Mouse (Mus musculus) pancreas, adult 10 weeks (tissue): ENCODE measurements around the gene Cd209f. TPM values are rescaled to one million over a fixed set of nuclear protein-coding genes. Genes with fewer than 3 reads are reported as not detected.

Source experiments
- polyA plus RNA-seq: library from polyadenylated mRNA; stranded (reverse); fragments of 350-450 nt; fragmentation: Illumina TruSeq; extraction: RNeasy Lipid Tissue Mini Kit (QIAGEN cat#74804); gene quantifications from one replicate; pipeline ENCODE4 v1.2.3, GENCODE M21; 2015; ENCODE audit warnings: low read depth, low replicate concordance; ENCODE audit not compliant: insufficient read depth

Gene Cd209f
- 7.1 TPM for polyA plus RNA-seq

GRCm38 (mm10) chr8:4105735-4106134 lies at the start of gene Cd209f:
Cd209f (minus strand) TSS chr8:4105835.

DNA sequence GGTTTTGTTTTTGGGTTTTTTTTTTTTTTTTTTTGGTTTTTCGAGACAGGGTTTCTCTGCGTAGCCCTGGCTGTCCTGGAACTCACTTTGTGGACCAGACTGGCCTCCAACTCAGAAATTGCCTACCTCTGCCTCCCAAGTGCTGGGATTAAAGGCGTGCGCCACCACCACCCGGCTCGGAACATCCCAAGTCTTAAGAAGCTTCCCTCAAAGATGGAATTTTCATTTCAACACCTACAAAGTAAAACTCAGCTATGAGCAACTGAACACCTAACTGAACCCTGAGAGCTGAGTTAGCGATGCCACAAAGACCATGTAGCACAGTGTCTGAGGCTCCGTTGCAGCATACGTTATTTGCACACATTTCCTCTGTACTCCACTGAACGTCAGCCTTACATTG lies 28.2 kb upstream of the Cd209f start, which contains the start of gene Cd209g:
Cd209g (plus strand) TSS at position 301 of the 400 bp plus-strand sequence.

Other genes with a start within 250 kb of the Cd209f start
- not detected for gene Cd209d, start 227.3 kb downstream of the Cd209f start, polyA plus RNA-seq
- 0.42 TPM for gene Cd209b, start 179.0 kb downstream of the Cd209f start, polyA plus RNA-seq
- gene Cd209c, start 151.1 kb downstream of the Cd209f start, polyA plus RNA-seq: not detected
- gene Cd209g, start 28.3 kb upstream of the Cd209f start, polyA plus RNA-seq: 3.0 TPM
- 5.1 TPM for gene Evi5l, start 60.7 kb upstream of the Cd209f start, polyA plus RNA-seq
- 0.17 TPM for gene Prr36, start 111.6 kb upstream of the Cd209f start, polyA plus RNA-seq
- gene Lrrc8e, start 121.0 kb upstream of the Cd209f start, polyA plus RNA-seq: 0.74 TPM
- 22.8 TPM for gene Map2k7, start 132.9 kb upstream of the Cd209f start, polyA plus RNA-seq
- not detected for gene Gm49320, start 133.0 kb upstream of the Cd209f start, polyA plus RNA-seq
- gene Tgfbr3l, start 142.4 kb upstream of the Cd209f start, polyA plus RNA-seq: 6.2 TPM
- gene Snapc2, start 147.2 kb upstream of the Cd209f start, polyA plus RNA-seq: 7.1 TPM
- gene Ctxn1, start 153.4 kb upstream of the Cd209f start, polyA plus RNA-seq: 3.6 TPM
- 25.4 TPM for gene Timm44, start 170.1 kb upstream of the Cd209f start, polyA plus RNA-seq
- 7.7 TPM for gene Ccl25, start 219.4 kb upstream of the Cd209f start, polyA plus RNA-seq
- gene Elavl1, start 219.6 kb upstream of the Cd209f start, polyA plus RNA-seq: 8.1 TPM